Mouse (Mus musculus) myocyte (in vitro differentiated cells): ENCODE data around the gene Scn5a. TPM values are rescaled to one million over a fixed set of nuclear protein-coding genes. Genes with fewer than 3 reads are reported as not detected.

Source experiments
- H3K27me3 ChIP-seq: one replicate; pipeline ENCODE4 v1.6.1; 2011; ENCODE audit not compliant: control insufficient read depth, insufficient read depth, insufficient read length
- H3K36me3 ChIP-seq: one replicate; pipeline ENCODE4 v1.6.1; 2011; ENCODE audit not compliant: control insufficient read depth, insufficient read depth
- H3K4me2 ChIP-seq: one replicate; pipeline ENCODE4 v1.6.1; 2011; ENCODE audit warnings: low read depth, control low read depth
- H3K4me3 ChIP-seq: one replicate; pipeline ENCODE4 v1.5.1; 2011; ENCODE audit warnings: mild to moderate bottlenecking, control low read depth, moderate library complexity
- H3K79me2 ChIP-seq: one replicate; pipeline ENCODE4 v1.6.1; 2011; ENCODE audit not compliant: control insufficient read depth, insufficient read depth
- H3ac ChIP-seq: one replicate; pipeline ENCODE4 v1.6.1; 2011; ENCODE audit not compliant: control insufficient read depth, insufficient read length
- CEBPB ChIP-seq: IDR thresholded peaks from 2 replicates; pipeline ENCODE4 v1.6.1; 2011; ENCODE audit warnings: mild to moderate bottlenecking, moderate library complexity; ENCODE audit not compliant: poor library complexity, insufficient read depth, severe bottlenecking
- E2F4 ChIP-seq: IDR thresholded peaks from one replicate; pipeline ENCODE4 v1.6.1; 2011; ENCODE audit warnings: mild to moderate bottlenecking, control low read depth, moderate library complexity; ENCODE audit not compliant: insufficient read depth
- MAX ChIP-seq: IDR thresholded peaks from one replicate; pipeline ENCODE4 v1.6.1; 2011; ENCODE audit warnings: low read depth, mild to moderate bottlenecking, control low read depth
- MYOD1 ChIP-seq, 3 experiments: IDR thresholded peaks; one replicate each; pipeline ENCODE4 v1.6.1; 2011; ENCODE audit warnings: control low read depth in 2 of 3, low read depth in 2 of 3, mild to moderate bottlenecking in 2 of 3, moderate library complexity in 1 of 3; ENCODE audit not compliant: insufficient read length in 2 of 3, control insufficient read depth in 1 of 3
- MYOG ChIP-seq, 3 experiments: IDR thresholded peaks; one replicate each; pipeline ENCODE4 v1.6.1; 2011; ENCODE audit warnings: control low read depth in 2 of 3, low read depth in 2 of 3, mild to moderate bottlenecking in 2 of 3; ENCODE audit not compliant: insufficient read length in 2 of 3, control insufficient read depth in 1 of 3, insufficient read depth in 1 of 3
- POLR2A ChIP-seq: IDR thresholded peaks from one replicate; pipeline ENCODE4 v1.6.1; 2011; ENCODE audit warnings: low read depth, mild to moderate bottlenecking, control low read depth, moderate library complexity; ENCODE audit not compliant: insufficient read length
- POLR2AphosphoS2 ChIP-seq: IDR thresholded peaks from one replicate; pipeline ENCODE4 v1.6.1; 2011; ENCODE audit warnings: low read depth, control low read depth; ENCODE audit not compliant: insufficient read length
- REST ChIP-seq: IDR thresholded peaks from one replicate; pipeline ENCODE4 v1.6.1; 2011; ENCODE audit warnings: mild to moderate bottlenecking, control low read depth, moderate library complexity; ENCODE audit not compliant: insufficient read depth, insufficient read length
- SRF ChIP-seq: IDR thresholded peaks from one replicate; pipeline ENCODE4 v1.6.1; 2011; ENCODE audit warnings: low read depth; ENCODE audit not compliant: control insufficient read depth, insufficient read length
- TCF12 ChIP-seq: IDR thresholded peaks from one replicate; pipeline ENCODE4 v1.6.1; 2011; ENCODE audit warnings: mild to moderate bottlenecking, control low read depth; ENCODE audit not compliant: poor library complexity, insufficient read depth, severe bottlenecking
- TCF3 ChIP-seq: IDR thresholded peaks from one replicate; pipeline ENCODE4 v1.6.1; 2011; ENCODE audit warnings: low read depth, control low read depth; ENCODE audit not compliant: insufficient read length
- USF1 ChIP-seq: IDR thresholded peaks from one replicate; pipeline ENCODE4 v1.6.1; 2011; ENCODE audit warnings: low read depth, mild to moderate bottlenecking, control low read depth, moderate library complexity
- polyA plus RNA-seq: library from polyadenylated mRNA; unstranded; fragments of >200 nt; fragmentation: generic; extraction: Trizol; gene quantifications from one replicate; pipeline ENCODE4 v1.2.1, GENCODE M21; 2012; ENCODE audit warnings: missing spikeins

Gene Scn5a
- polyA plus RNA-seq, 1 experiment: 30.6 TPM

- no peaks in the 10 kb centered on the region for H3K36me3 ChIP-seq
- TF ChIP-seq POLR2AphosphoS2 (no peak), CEBPB (no peak), TCF3 (no peak), SRF (no peak)
- no peak overlapping the region for H3ac ChIP-seq
- H3K4me2 ChIP-seq: no peak overlapping the region
- H3K27me3 ChIP-seq: no peaks in the 10 kb centered on the region
- no peak overlapping the region for H3K4me3 ChIP-seq
- no peaks in the 10 kb centered on the region for H3K79me2 ChIP-seq
These were observed 60.6 kb downstream of the Scn5a start for GRCm38 (mm10) chr9:119518177-119518576.

- TF ChIP-seq TCF12 (no peak), SRF (no peak), CEBPB (no peak), TCF3 (no peak), POLR2AphosphoS2 (no peak), MAX (no peak)
- H3K4me2 ChIP-seq: no peak overlapping the region
- H3K4me3 ChIP-seq: no peak overlapping the region
These were observed 61.3 kb downstream of the Scn5a start for GRCm38 (mm10) chr9:119517467-119517866.

GRCm38 (mm10) chr9:119516815-119517214 lies 62.0 kb downstream of the Scn5a start:
- Histone ChIP-seq H3K4me2 (no peak overlapping the region), H3K79me2 (no peaks in the 10 kb centered on the region), H3K27me3 (no peaks in the 10 kb centered on the region), H3K36me3 (no peaks in the 10 kb centered on the region), H3ac (no peak overlapping the region), H3K4me3 (no peak overlapping the region)
- no peak for TF ChIP-seq E2F4
- TF ChIP-seq POLR2A: no peak
- TF ChIP-seq TCF12: no peak
- no peak for TF ChIP-seq USF1

More at GRCm38 (mm10) chr9:119517467-119517866, 61.3 kb downstream of the Scn5a start:
- no peak overlapping the region for H3ac ChIP-seq
- no peaks in the 10 kb centered on the region for H3K79me2 ChIP-seq
- no peaks in the 10 kb centered on the region for H3K27me3 ChIP-seq
- no peaks in the 10 kb centered on the region for H3K36me3 ChIP-seq

- Histone ChIP-seq H3K4me2 (no peak overlapping the region), H3ac (no peak overlapping the region), H3K36me3 (no peaks in the 10 kb centered on the region), H3K4me3 (no peak overlapping the region), H3K79me2 (no peaks in the 10 kb centered on the region), H3K27me3 (no peaks in the 10 kb centered on the region)
- no peak for TF ChIP-seq SRF
- no peak for TF ChIP-seq E2F4
- no peak for TF ChIP-seq MAX
- no peak for TF ChIP-seq MYOG (IDR thresholded peaks at IDR 0.05; ENCODE audit: control insufficient read depth in 1 of 3, insufficient read depth in 1 of 3, insufficient read length in 2 of 3, low read depth in 2 of 3)
- no peak for TF ChIP-seq MYOD1 (IDR thresholded peaks at IDR 0.05; ENCODE audit: control insufficient read depth in 1 of 3, insufficient read length in 2 of 3, low read depth in 2 of 3)
These were observed 63.4 kb downstream of the Scn5a start for GRCm38 (mm10) chr9:119515454-119515853.

GRCm38 (mm10) chr9:119514986-119515385 lies 63.8 kb downstream of the Scn5a start:
- Histone ChIP-seq H3K36me3 (no peaks in the 10 kb centered on the region), H3K79me2 (no peaks in the 10 kb centered on the region), H3K4me2 (no peak overlapping the region), H3K27me3 (no peaks in the 10 kb centered on the region), H3ac (no peak overlapping the region), H3K4me3 (no peak overlapping the region)
- TF ChIP-seq E2F4 (no peak), POLR2AphosphoS2 (no peak), CEBPB (no peak), MAX (no peak), POLR2A (no peak), REST (no peak), TCF3 (no peak), SRF (no peak), MYOG (IDR thresholded peaks at IDR 0.05; ENCODE audit: control insufficient read depth in 1 of 3, insufficient read depth in 1 of 3, insufficient read length in 2 of 3, low read depth in 2 of 3) (no peak), USF1 (no peak), MYOD1 (IDR thresholded peaks at IDR 0.05; ENCODE audit: control insufficient read depth in 1 of 3, insufficient read length in 2 of 3, low read depth in 2 of 3) (no peak), TCF12 (no peak)

- H3K4me3 ChIP-seq: no peak overlapping the region
- no peaks in the 10 kb centered on the region for H3K79me2 ChIP-seq
- TF ChIP-seq E2F4 (no peak), CEBPB (no peak), REST (no peak), TCF3 (no peak), TCF12 (no peak), MYOD1 (IDR thresholded peaks at IDR 0.05; ENCODE audit: control insufficient read depth in 1 of 3, insufficient read length in 2 of 3, low read depth in 2 of 3) (no peak), POLR2A (no peak), POLR2AphosphoS2 (no peak), MAX (no peak), SRF (no peak), MYOG (IDR thresholded peaks at IDR 0.05; ENCODE audit: control insufficient read depth in 1 of 3, insufficient read depth in 1 of 3, insufficient read length in 2 of 3, low read depth in 2 of 3) (no peak), USF1 (no peak)
These were observed 65.0 kb downstream of the Scn5a start for GRCm38 (mm10) chr9:119513816-119514215.

More at GRCm38 (mm10) chr9:119513816-119514215, 65.0 kb downstream of the Scn5a start:
- Histone ChIP-seq H3K4me2 (no peak overlapping the region), H3ac (no peak overlapping the region), H3K27me3 (no peaks in the 10 kb centered on the region), H3K36me3 (no peaks in the 10 kb centered on the region)
